ENCODE assay signal across 19 mouse cellular contexts in the genomic region with DNA sequence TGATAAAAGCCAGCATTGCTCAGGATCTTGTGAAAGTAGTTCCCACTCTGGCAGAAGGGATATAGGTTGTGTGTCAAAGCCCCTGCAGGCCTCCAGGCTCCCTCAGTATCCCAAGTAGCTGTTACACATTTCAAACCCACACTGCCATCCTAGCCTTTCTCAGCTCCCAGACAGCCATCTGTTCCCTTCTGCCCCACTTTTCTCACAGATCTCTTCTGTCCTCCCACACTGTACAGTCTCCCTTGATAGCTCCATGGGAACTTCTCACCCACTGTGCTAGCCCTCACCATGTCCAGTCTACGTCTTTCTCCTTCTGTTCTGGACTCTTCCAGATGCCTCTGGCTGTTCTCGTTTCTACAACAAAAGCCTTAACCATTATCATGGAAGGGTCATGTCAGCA. TPM values are rescaled to one million over a fixed set of nuclear protein-coding genes. Genes with fewer than 3 reads are reported as not detected.
DNase-seq lines count a peak whose midpoint lies in the region.
"Had no signal": no experiment of that assay in that cellular context is flagged by ENCODE, and none has a peak within 500 bp of the region (broad histone marks: within the 10 kb centered on the region; RNA-seq: fewer than 3 reads in every experiment).

No protein-coding gene starts in this region.

- intact Hi-C loops in left cerebral cortex, postnatal 10 days (cut with DNase I), result no loop called here
- intact Hi-C loops in left cerebral cortex, postnatal 14 days (cut with DNase I), result no loop called here

- no peaks in the 10 kb centered on the region for H3K9me3 ChIP-seq in embryonic facial prominence, embryonic 10.5 days
- H3K9me3 ChIP-seq: lung, embryonic 15.5 days; stomach, embryonic 15.5 days had no signal

- peak; percentile 29 for DNase-seq in cerebellum, adult 9-10 months
- DNase-seq in cerebellum, adult 8-10 months, result no peak
- peak; percentile 34 for DNase-seq in left cerebral cortex, adult 11 months (ENCODE audit: low spot score)
- DNase-seq in left cerebral cortex, postnatal 10 days (ENCODE audit: extremely low spot score in 1 of 2, low spot score in 2 of 2), result no peak
- peak; percentile 87 for DNase-seq in brain, adult 2 months (ENCODE audit: low read depth, low spot score)
- peak; percentile 47 to 60 for DNase-seq in left cerebral cortex, postnatal 14 days (ENCODE audit: low spot score in 2 of 2)
- no peak for DNase-seq in embryonic facial prominence, embryonic 10.5 days (ENCODE audit: low spot score)
- DNase-seq in heart, adult 18-20 months, result no peak
- DNase-seq: adrenal gland, adult 2 months; kidney, adult 18-20 months; kidney, postnatal 14 days had no signal

- H3K4me1 ChIP-seq in embryonic facial prominence, embryonic 10.5 days, result no peaks in the 10 kb centered on the region
- H3K4me1 ChIP-seq: lung, embryonic 15.5 days; stomach, embryonic 15.5 days had no signal

- peaks cover 99% of the 10 kb centered on the region for H3K36me3 ChIP-seq in embryonic facial prominence, embryonic 10.5 days (replicated peaks)

- no peaks in the 10 kb centered on the region for H3K27me3 ChIP-seq in embryonic facial prominence, embryonic 10.5 days (replicated peaks; ENCODE audit: low read depth, poor library complexity, severe bottlenecking)
- H3K27me3 ChIP-seq: CH12.LX; lung, embryonic 15.5 days; stomach, embryonic 15.5 days had no signal

- H3K4me3 ChIP-seq in embryonic facial prominence, embryonic 10.5 days, result no peak overlapping the region
- H3K4me3 ChIP-seq: lung, embryonic 15.5 days; stomach, embryonic 15.5 days had no signal

- no peak overlapping the region for H3K27ac ChIP-seq in embryonic facial prominence, embryonic 10.5 days (replicated peaks)
- H3K27ac ChIP-seq: hindbrain, postnatal 0 days; lung, embryonic 15.5 days; stomach, embryonic 15.5 days had no signal

- 89% methylated on average over 2 of the region's 2 CpGs for WGBS in embryonic facial prominence, embryonic 10.5 days

RNA-seq across cellular contexts. Expression of gene Slc25a18, which starts 22.7 kb away (rescaled TPM):
- 10 to 100 TPM; 43.8 to 48.3 TPM for total RNA-seq in left cerebral cortex, postnatal 10 days (2021)
- 10 to 100 TPM; 46.9 to 50.1 TPM for total RNA-seq in left cerebral cortex, postnatal 14 days (2021)
- 0.20 and 0.28 TPM in 2 replicates for polyA plus RNA-seq in embryonic facial prominence, embryonic 10.5 days (2016; fragmentation: Nextera tagmentation; extraction: Ambion mirVana)
- total RNA-seq in heart, adult 18-20 months (2021), result under 1 TPM in 1 of 2 experiments, not detected in 1; 0.21 TPM
- total RNA-seq: granulocyte monocyte progenitor cell, adult 5-6 weeks; hematopoietic stem cell, adult 5-6 weeks; liver, adult 2 months had no signal
- polyA plus RNA-seq: liver, adult 2 months; lung, embryonic 15.5 days; thymus, postnatal 0 days had no signal

RNA-seq across cellular contexts. Expression of gene Atp6v1e1, which starts 26.5 kb away (rescaled TPM):
- total RNA-seq in left cerebral cortex, postnatal 10 days (2021), result 100 to 1,000 TPM; 415 to 438 TPM
- 100 to 1,000 TPM; 515 to 524 TPM for total RNA-seq in left cerebral cortex, postnatal 14 days (2021)
- 116 and 117 TPM in 2 replicates for polyA plus RNA-seq in embryonic facial prominence, embryonic 10.5 days (2016; fragmentation: Nextera tagmentation; extraction: Ambion mirVana)
- total RNA-seq in heart, adult 18-20 months (2021), result 100 to 1,000 TPM; 168 to 174 TPM

RNA-seq across cellular contexts. Expression of gene Bcl2l13, which starts 39.9 kb away (rescaled TPM):
- total RNA-seq in left cerebral cortex, postnatal 10 days (2021), result 10 to 100 TPM; 35.1 to 36.4 TPM
- 10 to 100 TPM; 41.8 to 44.5 TPM for total RNA-seq in left cerebral cortex, postnatal 14 days (2021)
- 45.1 and 49.7 TPM in 2 replicates for polyA plus RNA-seq in embryonic facial prominence, embryonic 10.5 days (2016; fragmentation: Nextera tagmentation; extraction: Ambion mirVana)
- total RNA-seq in heart, adult 18-20 months (2021), result 10 to 100 TPM; 78.0 to 86.7 TPM

Comparison
In these comparisons a context has a peak if more than half of its experiments do, and no peak if none do; other contexts are left out.
1. DNase-seq: peak in cerebellum, adult 9-10 months (single experiment), left cerebral cortex, adult 11 months (single experiment), brain, adult 2 months (single experiment) and left cerebral cortex, postnatal 14 days (2 of 2); none in cerebellum, adult 8-10 months (single experiment), left cerebral cortex, postnatal 10 days (0 of 2), embryonic facial prominence, embryonic 10.5 days (single experiment) and heart, adult 18-20 months (0 of 2).
2. RNA of gene Slc25a18, which starts 22.7 kb away (total RNA-seq): 46.9 to 50.1 TPM in left cerebral cortex, postnatal 14 days and 43.8 to 48.3 TPM in left cerebral cortex, postnatal 10 days; 0.21 TPM in heart, adult 18-20 months; every median in the first group is over 10 times any median in the second.